Mouse (Mus musculus): ENCODE measurements around the gene Agfg2.
"Not testable (repeated sequence)": the region's sequence is repeated elsewhere in the genome, so short reads cannot be mapped to it uniquely, and the experiment has no call there.

Gene Agfg2

DNA sequence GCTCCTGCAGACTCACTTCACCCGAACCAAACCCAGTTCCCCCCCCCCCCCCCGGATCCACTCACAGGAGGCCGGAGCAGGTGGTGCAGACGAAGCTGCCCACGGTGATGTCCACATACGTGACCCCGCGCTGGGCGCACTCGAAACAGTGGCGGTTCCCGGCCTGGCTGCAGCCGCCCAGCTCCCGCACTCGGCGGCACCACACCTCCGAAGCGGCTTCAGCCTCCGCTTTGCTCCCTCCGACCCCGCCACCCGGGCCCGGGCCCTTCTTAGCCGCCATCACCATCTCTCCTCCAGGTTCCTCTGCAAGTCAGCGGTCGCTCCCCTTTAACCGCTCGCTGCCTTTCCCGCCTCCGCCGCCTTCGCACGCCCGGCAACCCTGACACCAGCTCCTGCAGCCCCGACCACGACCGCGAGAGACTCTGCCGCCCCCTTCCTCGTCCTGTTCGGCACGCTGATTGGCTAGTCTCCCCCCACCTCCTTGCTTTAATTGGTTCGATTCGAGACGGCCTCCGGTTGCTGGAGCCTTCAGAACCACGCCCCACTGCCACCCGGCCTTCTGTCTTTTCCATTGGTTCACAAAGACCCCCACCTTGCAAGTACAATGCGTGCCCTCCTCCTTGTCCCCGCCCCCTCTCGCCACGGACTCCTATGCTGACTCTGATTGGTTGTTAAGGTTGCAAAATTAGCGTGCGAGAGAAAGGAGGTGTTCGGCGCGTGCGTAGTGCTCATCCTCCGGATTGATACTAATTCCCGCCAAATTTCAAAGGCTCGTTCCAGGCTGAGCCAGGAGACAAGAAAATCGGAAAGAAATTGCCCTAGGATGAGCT lies at the start of gene Agfg2:
Gene Agfg2 (minus strand): TSS at position 433 of the 830 bp plus-strand sequence.
- peak; percentile 100 for DNase-seq (ENCODE audit: low read depth, low spot score)

GRCm38 (mm10) chr5:137733638-137734288 lies 49.2 kb upstream of the Agfg2 start:
- DNase-seq (ENCODE audit: low read depth, low spot score), result no peak

DNA sequence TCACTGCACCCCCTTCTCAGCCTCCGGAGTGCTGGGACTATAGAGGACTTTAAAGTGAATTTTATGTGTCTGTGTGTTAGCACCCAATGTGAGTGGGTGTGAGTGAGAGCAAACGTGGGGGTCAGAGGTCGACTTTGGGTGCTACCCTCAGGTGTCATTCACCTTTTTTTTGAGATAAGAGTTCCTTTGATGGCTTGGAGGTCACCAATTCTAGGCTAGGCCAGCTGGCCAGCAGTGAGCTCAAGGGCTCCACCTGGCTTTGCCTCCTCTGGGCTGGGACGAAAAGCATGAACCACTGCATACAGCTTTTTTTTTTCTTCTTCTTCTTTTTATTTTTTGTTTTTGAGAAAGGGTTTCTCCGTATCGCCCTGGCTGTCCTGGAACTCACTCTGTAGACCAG lies 42.2 kb upstream of the Agfg2 start:
- DNase-seq (ENCODE audit: low read depth, low spot score), result no peak

DNA sequence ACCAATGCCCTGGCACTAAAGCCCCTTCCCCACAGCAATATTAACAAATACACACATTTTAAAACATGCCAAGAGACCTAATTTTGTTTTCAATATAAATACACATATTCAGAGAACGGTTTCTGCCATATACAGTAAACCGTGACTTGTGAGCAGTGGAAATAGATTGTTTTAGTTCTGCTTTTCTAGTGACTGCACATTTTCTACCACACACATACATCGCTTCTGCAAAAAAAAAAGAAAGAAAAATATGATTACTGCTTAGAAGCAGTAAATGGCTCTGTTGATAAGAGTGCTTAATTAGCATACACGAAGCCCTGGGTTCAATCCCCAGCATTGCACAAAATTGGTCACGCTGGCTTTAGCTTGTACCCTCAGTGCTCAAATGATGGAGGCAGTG lies 39.3 kb upstream of the Agfg2 start:
- no peak for DNase-seq (ENCODE audit: low read depth, low spot score)

GRCm38 (mm10) chr5:137720558-137721164 lies 36.1 kb upstream of the Agfg2 start:
- not testable (repeated sequence) for DNase-seq (ENCODE audit: low read depth, low spot score)

DNA sequence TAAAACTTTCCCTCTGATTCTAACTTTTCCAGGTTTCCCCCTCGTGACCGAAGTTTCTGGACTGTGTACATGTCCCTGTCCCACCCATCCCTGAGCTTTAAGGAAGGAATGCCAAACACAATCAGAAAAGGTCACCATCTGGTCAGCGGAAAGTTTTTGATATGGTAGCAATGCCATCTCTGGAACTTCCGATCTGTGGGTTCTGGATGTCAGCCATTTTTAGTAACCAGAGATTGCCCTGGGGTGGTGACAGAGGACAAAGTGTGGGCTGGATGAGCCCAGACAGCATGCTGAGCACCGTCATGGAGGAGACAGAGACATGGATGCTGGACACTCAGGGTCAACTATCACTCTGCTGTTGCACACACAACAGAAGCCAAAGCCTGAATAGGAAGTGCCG lies 34.6 kb upstream of the Agfg2 start:
- no peak for DNase-seq (ENCODE audit: low read depth, low spot score)

- no peak for DNase-seq (ENCODE audit: low read depth, low spot score)
Measured at GRCm38 (mm10) chr5:137718020-137718790, 33.7 kb upstream of the Agfg2 start.

DNA sequence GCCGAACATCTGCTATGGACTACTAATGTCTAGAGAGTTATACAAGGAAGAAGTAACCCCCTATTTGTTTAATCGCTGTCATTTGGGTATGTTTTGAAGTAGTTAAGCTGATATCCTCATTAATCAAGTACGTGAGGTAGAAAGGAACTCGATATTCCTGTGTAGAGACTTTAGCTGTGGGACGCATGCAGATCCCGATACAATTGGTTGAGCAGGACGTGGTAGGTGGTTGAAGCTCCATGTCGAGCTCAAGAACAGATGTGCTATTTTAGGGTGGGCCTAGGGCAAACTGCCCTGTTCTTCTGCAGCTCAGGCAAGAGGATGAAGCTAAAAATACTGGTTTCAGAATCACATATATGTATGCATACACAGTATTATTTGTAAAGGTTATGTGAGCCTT lies 31.2 kb upstream of the Agfg2 start:
- DNase-seq (ENCODE audit: low read depth, low spot score), result no peak

DNA sequence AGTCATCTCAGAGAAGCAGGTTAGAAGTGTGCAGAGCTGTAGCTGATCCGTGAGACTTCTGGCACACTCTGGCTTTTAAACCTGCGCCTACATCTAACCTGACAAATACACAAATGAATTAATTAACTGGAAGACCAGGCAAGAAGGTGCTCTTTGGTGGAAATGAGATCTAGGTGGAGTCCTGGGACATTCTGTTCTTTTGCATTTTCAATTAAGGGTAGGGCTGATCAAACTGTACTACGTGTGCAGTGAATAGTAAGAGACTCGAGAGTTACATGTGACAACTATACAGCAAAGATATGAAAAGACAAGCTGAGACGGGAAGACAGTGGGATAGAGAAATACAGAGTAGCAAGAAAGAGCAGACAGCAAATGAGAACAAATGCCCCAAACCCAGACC lies 28.9 kb upstream of the Agfg2 start:
- DNase-seq (ENCODE audit: low read depth, low spot score), result no peak

- no peak for DNase-seq (ENCODE audit: low read depth, low spot score)
Measured at GRCm38 (mm10) chr5:137706913-137707633, 22.5 kb upstream of the Agfg2 start.

DNA sequence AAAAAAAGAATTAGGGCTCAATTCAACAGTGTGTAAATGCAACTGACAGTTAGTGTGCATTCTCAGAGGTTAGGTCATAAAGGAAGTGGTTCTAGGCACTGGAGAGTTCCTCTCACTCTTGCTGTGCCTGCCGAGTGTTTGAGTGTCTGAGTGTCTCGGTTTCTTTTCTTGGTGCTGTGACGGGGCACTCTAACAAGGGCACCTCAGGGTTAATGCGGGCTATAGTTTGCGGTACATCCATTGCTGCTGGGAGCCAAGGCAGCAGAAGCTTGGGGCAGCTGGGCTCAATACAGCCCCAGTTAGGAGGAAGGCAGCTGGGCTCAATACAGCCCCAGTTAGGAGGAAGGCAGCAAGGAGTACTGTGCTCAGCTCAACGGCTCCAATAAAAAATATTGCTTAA lies 20.7 kb upstream of the Agfg2 start:
- DNase-seq (ENCODE audit: low read depth, low spot score), result no peak

GRCm38 (mm10) chr5:137699850-137700249 lies 15.3 kb upstream of the Agfg2 start:
- no peak for DNase-seq (ENCODE audit: low read depth, low spot score)

DNA sequence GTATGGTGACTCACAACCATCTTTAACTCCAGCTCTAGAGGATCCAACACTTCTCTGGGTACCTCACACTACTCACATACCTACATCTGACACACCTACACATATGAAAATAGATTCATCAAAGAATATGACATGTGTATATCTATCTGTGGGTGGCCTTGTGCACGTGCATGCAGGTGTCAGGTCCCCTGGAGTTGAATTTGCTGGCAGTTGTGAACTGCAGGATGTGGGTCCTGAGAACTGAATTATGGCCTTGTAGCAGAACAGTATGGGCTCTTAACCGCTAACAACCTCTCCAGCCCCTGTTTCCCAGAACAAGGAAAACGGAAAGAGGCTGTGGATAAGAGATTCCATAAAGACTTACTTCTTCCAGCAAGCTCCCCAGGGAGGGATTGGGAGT lies 14.6 kb upstream of the Agfg2 start:
- DNase-seq (ENCODE audit: low read depth, low spot score), result no peak

DNA sequence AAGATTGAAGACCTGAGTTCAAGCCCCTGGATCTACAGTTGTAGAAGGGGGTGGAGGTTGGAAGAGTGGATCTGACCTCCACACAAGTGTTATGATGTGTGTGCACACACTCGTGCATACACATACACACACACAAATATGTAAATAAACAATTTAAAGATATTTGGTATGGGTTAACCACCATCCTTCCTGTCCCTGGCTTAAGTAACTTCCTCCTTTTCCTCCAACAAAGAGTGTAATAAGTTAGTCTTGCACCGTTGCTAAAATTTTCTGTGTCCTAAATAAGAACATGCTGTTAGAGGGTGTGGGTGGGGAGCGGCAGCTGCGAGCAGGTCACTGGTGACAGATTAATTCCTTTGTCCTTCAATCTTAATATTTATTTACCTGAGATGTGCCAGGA lies 11.4 kb upstream of the Agfg2 start:
- DNase-seq (ENCODE audit: low read depth, low spot score), result no peak

GRCm38 (mm10) chr5:137694796-137695195 lies 10.3 kb upstream of the Agfg2 start:
- no peak for DNase-seq (ENCODE audit: low read depth, low spot score)

DNA sequence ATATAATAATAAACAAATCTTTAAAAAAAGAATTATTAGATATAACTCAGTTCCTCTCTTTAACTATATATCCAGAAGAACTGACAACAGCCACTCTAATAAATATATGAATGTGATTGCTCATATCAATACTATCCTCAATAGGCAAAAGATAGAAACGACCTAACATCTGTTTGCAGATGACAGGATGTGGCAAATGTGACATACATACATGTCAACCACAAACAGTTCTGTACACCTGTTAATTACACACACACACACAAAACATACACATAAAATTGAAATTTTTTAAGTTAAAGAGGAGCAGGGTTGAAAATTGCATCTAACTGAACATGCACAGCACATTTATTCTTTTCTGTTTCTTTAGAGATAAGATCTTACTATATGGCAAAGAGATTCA lies 7.4 kb upstream of the Agfg2 start:
- DNase-seq (ENCODE audit: low read depth, low spot score), result no peak

DNA sequence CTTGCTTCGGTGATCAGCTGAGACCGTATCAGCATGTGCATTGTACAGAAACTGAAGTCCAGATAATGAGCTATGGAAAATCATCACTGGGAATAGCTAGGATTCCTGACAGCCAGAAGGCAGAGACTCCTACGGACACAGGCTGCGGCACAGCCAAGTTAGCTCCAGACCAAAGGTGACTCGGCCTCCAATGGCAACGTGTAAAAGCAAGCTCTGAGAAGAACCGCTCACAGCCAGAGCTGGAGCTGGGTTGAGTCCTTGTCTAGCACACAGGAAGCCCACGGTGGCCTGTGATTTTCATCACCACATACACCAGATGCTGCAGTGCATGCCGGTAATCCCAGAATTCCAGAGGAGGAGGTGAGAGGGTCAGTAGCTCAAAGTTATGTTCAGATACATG lies 6.0 kb upstream of the Agfg2 start:
- no peak for DNase-seq (ENCODE audit: low read depth, low spot score)

DNA sequence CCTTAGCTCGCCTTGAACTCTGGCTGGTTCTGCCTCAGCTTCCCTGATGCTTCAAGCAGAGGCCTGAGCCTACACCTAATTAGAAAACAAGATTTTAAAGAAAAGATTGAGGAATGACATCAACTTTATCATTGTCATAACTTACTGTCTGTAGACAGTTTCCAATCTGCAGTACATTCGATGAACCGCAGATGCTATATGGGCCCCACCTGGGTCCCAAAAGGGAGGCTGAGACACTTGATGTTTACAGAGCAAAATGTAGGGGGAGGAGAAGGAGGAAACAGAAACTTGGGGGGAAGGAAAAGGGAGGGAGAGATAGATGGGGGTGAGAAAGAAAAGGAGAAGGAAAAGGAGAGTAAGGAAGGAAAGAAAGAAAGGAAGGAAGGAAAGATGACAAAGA lies 5.4 kb upstream of the Agfg2 start:
- no peak for DNase-seq (ENCODE audit: low read depth, low spot score)

GRCm38 (mm10) chr5:137686127-137686790 lies 1.7 kb upstream of the Agfg2 start:
- DNase-seq (ENCODE audit: low read depth, low spot score), result no peak

DNA sequence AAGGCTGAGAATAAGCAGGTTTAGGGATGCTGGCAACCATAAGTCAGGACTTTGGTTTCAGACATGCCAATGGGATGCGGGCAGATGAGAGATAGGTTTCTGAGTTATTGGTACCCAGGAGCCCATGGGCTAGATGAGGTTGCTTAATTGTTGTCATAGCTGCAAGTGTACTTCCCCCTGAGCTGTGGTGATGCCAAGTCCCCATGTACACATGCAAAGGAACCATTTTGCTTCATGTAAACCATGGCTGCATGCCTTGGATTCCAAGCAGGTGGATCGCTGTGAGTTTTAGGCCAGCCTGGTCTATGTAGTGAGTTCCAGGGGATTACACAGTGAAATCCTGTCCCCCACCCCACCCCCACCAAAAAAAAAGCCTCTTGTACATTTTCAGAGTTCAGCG lies 1.1 kb upstream of the Agfg2 start:
- no peak for DNase-seq (ENCODE audit: low read depth, low spot score)
